Mouse (Mus musculus): ENCODE measurements at regions not wholly inside any gene's neighbourhood (a gene's known extent, or its start where the extent isn't known, plus 50 kb on each side); places are given as distances from the start of the nearest gene placed in this dataset.

GRCm38 (mm10) chr16:42456335-42456984, 116.0 kb upstream of the Gap43 start:
- H3K4me1 ChIP-seq (ENCODE audit: control insufficient read depth in 1 of 2, insufficient read depth in 2 of 2): no peaks in the 10 kb centered on the region
- DNase-seq (ENCODE audit: extremely low read depth): no peak
- H3K79me2 ChIP-seq (replicated peaks; ENCODE audit: control insufficient read depth, extremely low read depth, insufficient read depth, poor library complexity, severe bottlenecking): no peaks in the 10 kb centered on the region
- in situ Hi-C loops (cut with MboI; ENCODE audit: low pct_ligation_motif_present, low pct_unique_long_range_greater_than_20kb, low sequenced_read_pairs) (no loop called here), dilution Hi-C loops (cut with MboI; ENCODE audit: extremely low pct_ligation_motif_present, extremely low pct_unique_long_range_greater_than_20kb, low sequenced_read_pairs) (no loop called here)
- H3K27me3 ChIP-seq (replicated peaks): no peaks in the 10 kb centered on the region
- TF ChIP-seq ZMIZ1 (IDR thresholded peaks at IDR 0.05; ENCODE audit: low read depth, low read length) (no peak), USF2 (conservative IDR thresholded peaks at IDR 0.05; ENCODE audit: low read depth, low read length) (no peak), POLR2AphosphoS2 (IDR thresholded peaks at IDR 0.05; ENCODE audit: low read depth, low read length) (no peak), ELF1 (IDR thresholded peaks at IDR 0.05; ENCODE audit: low read depth, low read length) (no peak), CTCF (conservative IDR thresholded peaks at IDR 0.05 in 1 of 2, IDR thresholded peaks at IDR 0.05 in 1 of 2; ENCODE audit: low read depth in 2 of 2, low read length in 2 of 2) (no peak), MEF2A (IDR thresholded peaks at IDR 0.05; ENCODE audit: borderline replicate concordance, low read depth, low read length) (no peak), IRF4 (IDR thresholded peaks at IDR 0.05; ENCODE audit: low read depth, low read length) (no peak), JUND (conservative IDR thresholded peaks at IDR 0.05; ENCODE audit: low read depth, low read length) (no peak), GABPA (IDR thresholded peaks at IDR 0.05; ENCODE audit: insufficient replicate concordance, low read depth, low read length) (no peak), MAFK (IDR thresholded peaks at IDR 0.05; ENCODE audit: insufficient replicate concordance, low read length) (no peak), MAZ (IDR thresholded peaks at IDR 0.05; ENCODE audit: low read depth, low read length) (no peak)
- H3K4me2 ChIP-seq (ENCODE audit: insufficient read depth, low read depth, poor library complexity, severe bottlenecking): no peak overlapping the region
- H3K9me3 ChIP-seq (replicated peaks; ENCODE audit: low read length): no peaks in the 10 kb centered on the region
- H3K36me3 ChIP-seq (replicated peaks in 1 of 2; ENCODE audit: control insufficient read depth in 1 of 2, insufficient read depth in 1 of 2, low read length in 1 of 2): no peaks in the 10 kb centered on the region
- H3K4me3 ChIP-seq (replicated peaks in 1 of 3; ENCODE audit: low read depth in 2 of 3, low read length in 2 of 3, poor library complexity in 1 of 3): no peak overlapping the region
- H3K27ac ChIP-seq (ENCODE audit: insufficient read depth, low read depth): no peak overlapping the region
- H3K9ac ChIP-seq (ENCODE audit: insufficient read depth, low read depth): no peak overlapping the region

DNA sequence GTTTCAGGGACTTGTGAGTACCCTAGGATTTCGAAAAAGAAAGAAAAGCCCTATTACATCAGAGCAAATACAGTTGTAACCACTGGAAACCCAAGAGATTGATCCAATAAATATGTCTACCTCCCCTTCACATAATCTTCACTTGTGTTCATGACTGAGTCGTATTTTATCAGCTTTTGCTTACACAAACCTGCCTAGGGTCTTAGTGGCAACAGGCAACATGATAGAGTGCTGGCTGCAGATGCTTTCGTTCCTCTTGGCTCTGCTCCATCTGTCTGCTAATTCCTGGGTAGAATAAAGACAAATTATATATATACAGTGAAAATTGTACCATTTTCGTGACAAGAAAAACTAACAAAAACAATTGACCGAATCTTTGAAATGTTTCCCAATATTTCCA, 112.9 kb upstream of the Gap43 start:
- Histone ChIP-seq H3K4me2 (ENCODE audit: insufficient read depth, low read depth, poor library complexity, severe bottlenecking) (0 out of 2 replicates have a peak overlapping the region, but pooled peaks have one; percentile 21), H3K4me1 (ENCODE audit: control insufficient read depth in 1 of 2, insufficient read depth in 2 of 2) (no peaks in the 10 kb centered on the region), H3K9me3 (replicated peaks; ENCODE audit: low read length) (no peaks in the 10 kb centered on the region), H3K9ac (ENCODE audit: insufficient read depth, low read depth) (no peak overlapping the region), H3K36me3 (replicated peaks in 1 of 2; ENCODE audit: control insufficient read depth in 1 of 2, insufficient read depth in 1 of 2, low read length in 1 of 2) (no peaks in the 10 kb centered on the region), H3K79me2 (replicated peaks; ENCODE audit: control insufficient read depth, extremely low read depth, insufficient read depth, poor library complexity, severe bottlenecking) (no peaks in the 10 kb centered on the region), H3K27ac (ENCODE audit: insufficient read depth, low read depth) (no peak overlapping the region), H3K4me3 (replicated peaks in 1 of 3; ENCODE audit: low read depth in 2 of 3, low read length in 2 of 3, poor library complexity in 1 of 3) (no peak overlapping the region), H3K27me3 (replicated peaks) (no peaks in the 10 kb centered on the region)
- TF ChIP-seq RAD21 (IDR thresholded peaks at IDR 0.05; ENCODE audit: low read depth, low read length): no peak
- no peak for TF ChIP-seq MAZ (IDR thresholded peaks at IDR 0.05; ENCODE audit: low read depth, low read length)
- TF ChIP-seq CTCF (conservative IDR thresholded peaks at IDR 0.05 in 1 of 2, IDR thresholded peaks at IDR 0.05 in 1 of 2; ENCODE audit: low read depth in 2 of 2, low read length in 2 of 2): no peak
- TF ChIP-seq JUN (IDR thresholded peaks at IDR 0.05; ENCODE audit: insufficient read depth, low read depth, low read length): no peak
- no peak for TF ChIP-seq NELFE (IDR thresholded peaks at IDR 0.05; ENCODE audit: low read depth, low read length)
- no peak for TF ChIP-seq MAFK (IDR thresholded peaks at IDR 0.05; ENCODE audit: insufficient replicate concordance, low read length)
- TF ChIP-seq POLR2AphosphoS2 (IDR thresholded peaks at IDR 0.05; ENCODE audit: low read depth, low read length): no peak
- TF ChIP-seq USF2 (conservative IDR thresholded peaks at IDR 0.05; ENCODE audit: low read depth, low read length): no peak
- TF ChIP-seq ELF1 (IDR thresholded peaks at IDR 0.05; ENCODE audit: low read depth, low read length): no peak
- TF ChIP-seq IRF4 (IDR thresholded peaks at IDR 0.05; ENCODE audit: low read depth, low read length): no peak
- no peak for TF ChIP-seq E2F4 (IDR thresholded peaks at IDR 0.05; ENCODE audit: insufficient replicate concordance, low read depth, low read length)
- in situ Hi-C loops (cut with MboI; ENCODE audit: low pct_ligation_motif_present, low pct_unique_long_range_greater_than_20kb, low sequenced_read_pairs) (no loop called here), dilution Hi-C loops (cut with MboI; ENCODE audit: extremely low pct_ligation_motif_present, extremely low pct_unique_long_range_greater_than_20kb, low sequenced_read_pairs) (no loop called here)
- DNase-seq (ENCODE audit: extremely low read depth): no peak
